Mouse (Mus musculus): ENCODE results near the gene Arfgef2.

GRCm38 (mm10) chr2:166773587-166773986 is 31.8 kb upstream of the Arfgef2 start:
- TF ChIP-seq EP300 (IDR thresholded peaks at IDR 0.05; ENCODE audit: insufficient read depth, low read depth, low read length) = no peak
- TF ChIP-seq CTCF (IDR thresholded peaks at IDR 0.05; ENCODE audit: low read depth, low read length) = no peak
